Mouse (Mus musculus) CH12.LX (cell line): ENCODE measurements around the gene Nol9. TPM values are rescaled to one million over a fixed set of nuclear protein-coding genes. Genes with fewer than 3 reads are reported as not detected.

Source experiments
- DNase-seq: peaks from one replicate; pipeline ENCODE4 v3.0.0-alpha.2; 2013; ENCODE audit errors: extremely low read depth
- H3K27ac ChIP-seq: 2 replicates; pipeline ENCODE4 v1.5.1; 2012; ENCODE audit warnings: low read depth, mild to moderate bottlenecking, control low read depth, moderate library complexity; ENCODE audit not compliant: insufficient read depth
- H3K27me3 ChIP-seq: replicated peaks from 2 replicates; pipeline ENCODE3; 2012; ENCODE audit warnings: inconsistent platforms
- H3K36me3 ChIP-seq, 2 experiments: replicated peaks in 1 of 2; 2 replicates each; pipeline versions ENCODE3 to v1.6.1; 2012; ENCODE audit warnings: inconsistent platforms in 1 of 2, low read length in 1 of 2, mild to moderate bottlenecking in 1 of 2, mixed read lengths in 1 of 2, moderate library complexity in 1 of 2; ENCODE audit not compliant: control insufficient read depth in 1 of 2, insufficient read depth in 1 of 2
- H3K4me1 ChIP-seq, 2 experiments: 2 replicates each; pipeline ENCODE4 v1.6.1; 2012; ENCODE audit warnings: inconsistent platforms in 1 of 2, moderate library complexity in 1 of 2; ENCODE audit not compliant: insufficient read depth in 2 of 2, control insufficient read depth in 1 of 2
- H3K4me2 ChIP-seq: 2 replicates; pipeline ENCODE4 v1.6.1; 2012; ENCODE audit warnings: low read depth, mild to moderate bottlenecking, control low read depth; ENCODE audit not compliant: poor library complexity, insufficient read depth, severe bottlenecking
- H3K4me3 ChIP-seq, 3 experiments: fragments of 150-350 bp in 1 of 3; sonication (generic) in 1 of 3; replicated peaks in 1 of 3; 2 replicates each; pipeline versions ENCODE3 to v1.5.1; 2011 to 2012; ENCODE audit warnings: low read depth in 2 of 3, low read length in 2 of 3, mild to moderate bottlenecking in 2 of 3, moderate library complexity in 2 of 3, control low read depth in 1 of 3, improper control_type of control experiment in 1 of 3, inconsistent platforms in 1 of 3, mixed read lengths in 1 of 3; ENCODE audit not compliant: poor library complexity in 1 of 3
- H3K79me2 ChIP-seq: replicated peaks from 2 replicates; pipeline ENCODE4 v1.6.1; 2012; ENCODE audit warnings: mild to moderate bottlenecking, moderate library complexity; ENCODE audit not compliant: control insufficient read depth, poor library complexity, insufficient read depth, severe bottlenecking; ENCODE audit errors: extremely low read depth
- H3K9ac ChIP-seq: 2 replicates; pipeline ENCODE4 v1.6.1; 2012; ENCODE audit warnings: low read depth, mild to moderate bottlenecking, control low read depth, moderate library complexity; ENCODE audit not compliant: insufficient read depth
- H3K9me3 ChIP-seq: replicated peaks from 2 replicates; pipeline ENCODE3; 2012; ENCODE audit warnings: low read length, inconsistent platforms, mixed read lengths
- BHLHE40 ChIP-seq: IDR thresholded peaks from 2 replicates; pipeline ENCODE4 v1.6.1; 2011; ENCODE audit warnings: mild to moderate bottlenecking, low read depth, low read length, improper control_type of control experiment
- CHD1 ChIP-seq: IDR thresholded peaks from 2 replicates; pipeline ENCODE4 v1.6.1; 2012; ENCODE audit warnings: low read depth, low read length, improper control_type of control experiment, inconsistent platforms
- CHD2 ChIP-seq: IDR thresholded peaks from 2 replicates; pipeline ENCODE4 v1.6.1; 2011; ENCODE audit warnings: low read length, improper control_type of control experiment
- CTCF ChIP-seq, 2 experiments: IDR thresholded peaks in 1 of 2; conservative IDR thresholded peaks in 1 of 2; 2 replicates each; pipeline ENCODE4 v1.5.1; 2011 to 2012; ENCODE audit warnings: low read depth in 2 of 2, low read length in 2 of 2, improper control_type of control experiment in 1 of 2, inconsistent platforms in 1 of 2, mild to moderate bottlenecking in 1 of 2, moderate library complexity in 1 of 2
- ETS1 ChIP-seq: conservative IDR thresholded peaks from 2 replicates; pipeline ENCODE4 v1.6.1; 2012; ENCODE audit warnings: low read depth, mild to moderate bottlenecking, inconsistent platforms, low read length, improper control_type of control experiment, moderate library complexity
- GABPA ChIP-seq: IDR thresholded peaks from 2 replicates; pipeline ENCODE4 v1.6.1; 2012; ENCODE audit warnings: low read depth, low read length, improper control_type of control experiment, inconsistent platforms; ENCODE audit not compliant: insufficient replicate concordance
- IRF4 ChIP-seq: IDR thresholded peaks from 2 replicates; pipeline ENCODE4 v1.6.1; 2014; ENCODE audit warnings: low read depth, mild to moderate bottlenecking, inconsistent platforms, low read length, improper control_type of control experiment
- KAT2A ChIP-seq: IDR thresholded peaks from 2 replicates; pipeline ENCODE4 v1.6.1; 2012; ENCODE audit warnings: low read length, improper control_type of control experiment, inconsistent platforms; ENCODE audit not compliant: insufficient replicate concordance
- MAX ChIP-seq: IDR thresholded peaks from 2 replicates; pipeline ENCODE4 v1.6.1; 2011; ENCODE audit warnings: low read length, improper control_type of control experiment
- MAZ ChIP-seq: IDR thresholded peaks from 2 replicates; pipeline ENCODE4 v1.6.1; 2012; ENCODE audit warnings: low read depth, mild to moderate bottlenecking, inconsistent platforms, low read length, improper control_type of control experiment, moderate library complexity
- MEF2A ChIP-seq: IDR thresholded peaks from 2 replicates; pipeline ENCODE4 v1.6.1; 2014; ENCODE audit warnings: low read depth, mild to moderate bottlenecking, inconsistent platforms, low read length, improper control_type of control experiment, borderline replicate concordance
- PAX5 ChIP-seq: IDR thresholded peaks from 2 replicates; pipeline ENCODE4 v1.6.1; 2012; ENCODE audit warnings: low read length, inconsistent platforms, mixed read lengths
- POLR2AphosphoS2 ChIP-seq: IDR thresholded peaks from 2 replicates; pipeline ENCODE4 v1.6.1; 2011; ENCODE audit warnings: low read depth, low read length, improper control_type of control experiment
- RCOR1 ChIP-seq: conservative IDR thresholded peaks from 2 replicates; pipeline ENCODE4 v1.6.1; 2012; ENCODE audit warnings: low read depth, mild to moderate bottlenecking, inconsistent platforms, low read length, improper control_type of control experiment
- TBP ChIP-seq: conservative IDR thresholded peaks from 2 replicates; pipeline ENCODE4 v1.6.1; 2011; ENCODE audit warnings: low read depth, low read length, improper control_type of control experiment
- TCF12 ChIP-seq: IDR thresholded peaks from 2 replicates; pipeline ENCODE4 v1.6.1; 2014; ENCODE audit warnings: low read depth, mild to moderate bottlenecking, inconsistent platforms, low read length, improper control_type of control experiment
- ZC3H11A ChIP-seq: IDR thresholded peaks from 2 replicates; pipeline ENCODE4 v1.6.1; 2012; ENCODE audit warnings: low read depth, mild to moderate bottlenecking, inconsistent platforms, low read length, improper control_type of control experiment
- dilution Hi-C: fragments of 300-500 bp; cut with MboI; formaldehyde crosslinking; loops from 2 replicates; pipeline ENCODE4 v1.14.3; 2020; ENCODE audit warnings: low sequenced_read_pairs; ENCODE audit not compliant: extremely low pct_unique_long_range_greater_than_20kb, extremely low pct_ligation_motif_present
- in situ Hi-C: fragments of 300-500 bp; cut with MboI; formaldehyde crosslinking; loops from 3 replicates; pipeline ENCODE4 v1.14.3; 2019; ENCODE audit warnings: low sequenced_read_pairs, low pct_ligation_motif_present, low pct_unique_long_range_greater_than_20kb, mixed read lengths
- polyA plus RNA-seq: library from polyadenylated mRNA; unstranded; fragments of >175 nt; gene quantifications from 2 replicates; pipeline ENCODE4 v1.2.1, GENCODE M21; 2012; ENCODE audit warnings: low read depth; ENCODE audit not compliant: insufficient read length
- total RNA-seq, 2 experiments: library from RNA; depleted of rRNA; stranded (reverse); fragments of 300-350 nt in 1 of 2; fragments of >200 nt in 1 of 2; gene quantifications; 2 replicates each; pipeline ENCODE4 v1.2.3; 2012 to 2014

Nol9 gene
- total and polyA plus RNA-seq, 3 experiments, result 44.7 to 60.5 (median 44.8) TPM

- Histone ChIP-seq H3K4me1 (peaks cover 7 to 13% of the 10 kb centered on the region in 2 experiments; a peak in 3 of 4 replicates), H3K4me3 (no peak overlapping the region), H3K9ac (no peak overlapping the region), H3K79me2 (no peaks in the 10 kb centered on the region), H3K36me3 (no peaks in the 10 kb centered on the region), H3K27ac (peak overlapping the region; percentile 14; the same call in 1 of the 2 replicates), H3K4me2 (0 out of 2 replicates have a peak overlapping the region, but pooled peaks have one; percentile 6), H3K9me3 (peaks cover 5% of the 10 kb centered on the region)
- DNase-seq, result no peak
- in situ Hi-C loops, result loop anchor here (5.0 kb wide), 1 partner anchor 36 kb away; no protein-coding TSS in a partner anchor
- TF ChIP-seq PAX5 (no peak), IRF4 (peak; percentile 68), MEF2A (0 out of 2 replicates have a peak, but pooled peaks have one; percentile 30), TCF12 (peak; percentile 64), BHLHE40 (peak; percentile 43), CHD2 (peak; percentile 61; the same call in 1 of the 2 replicates)
- TF ChIP-seq, all 38 proteins: peak for 5
- dilution Hi-C loops, result no loop called here
- H3K27me3 ChIP-seq, result peaks cover 26% of the 10 kb centered on the region
These were observed 39.0 kb downstream of the Nol9 start for GRCm38 (mm10) chr4:152078105-152078530.

DNA sequence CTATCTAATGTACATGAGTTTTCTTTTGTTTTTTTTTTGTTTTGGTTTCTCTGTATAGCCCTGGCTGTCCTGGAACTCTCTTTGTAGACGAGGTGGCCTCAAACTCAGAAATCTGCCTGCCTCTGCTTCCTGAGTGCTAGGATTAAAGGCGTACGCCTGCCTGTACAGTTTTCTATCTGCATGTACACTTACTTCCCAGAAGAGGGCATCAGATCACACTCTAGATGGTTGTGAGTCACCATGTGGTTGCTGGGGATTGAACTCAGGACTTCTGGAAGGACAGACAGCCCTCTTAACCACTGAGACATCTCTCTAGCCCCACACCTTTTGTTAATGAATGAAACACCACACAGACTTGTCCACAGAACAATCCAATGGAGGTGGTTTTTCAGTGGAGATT lies 40.1 kb downstream of the Nol9 start:
- TF ChIP-seq CHD1 (no peak), MAX (no peak), TBP (no peak), MAZ (no peak), ZC3H11A (no peak), GABPA (no peak), ETS1 (no peak), TCF12 (no peak), CTCF (conservative IDR thresholded peaks at IDR 0.05 in 1 of 2, IDR thresholded peaks at IDR 0.05 in 1 of 2; ENCODE audit: low read depth in 2 of 2, low read length in 2 of 2) (no peak; a peak in 1 of 4 replicates), KAT2A (no peak), RCOR1 (no peak), POLR2AphosphoS2 (no peak)
- dilution Hi-C loops, result no loop called here
- H3K79me2 ChIP-seq, result no peaks in the 10 kb centered on the region
- no peak overlapping the region for H3K27ac ChIP-seq
- no peak overlapping the region for H3K4me2 ChIP-seq
- peaks cover 4% of the 10 kb centered on the region for H3K9me3 ChIP-seq
- DNase-seq, result no peak
- no peaks in the 10 kb centered on the region for H3K36me3 ChIP-seq
- H3K9ac ChIP-seq, result no peak overlapping the region
- H3K27me3 ChIP-seq, result peaks cover 37% of the 10 kb centered on the region
- no peak overlapping the region for H3K4me3 ChIP-seq
- in situ Hi-C loops, result loop anchor here (5.0 kb wide), 1 partner anchor 37 kb away; no protein-coding TSS in a partner anchor
- H3K4me1 ChIP-seq, result peaks cover 7 to 13% of the 10 kb centered on the region in 2 experiments; a peak in 3 of 4 replicates
